Mouse (Mus musculus) forebrain, embryonic 14.5 days (tissue): ENCODE measurements around the gene Plxna4. TPM values are rescaled to one million over a fixed set of nuclear protein-coding genes. Genes with fewer than 3 reads are reported as not detected.

Experiments used
- ATAC-seq: fragments of 200-750 bp; cut with Nextera tagmentation; 2 replicates; pipeline ENCODE4 v1.8.0; 2017; ENCODE audit warnings: mild to moderate bottlenecking, moderate library complexity
- DNase-seq: peaks from one replicate; pipeline ENCODE4 v3.0.0-alpha.2; 2015; ENCODE audit warnings: low spot score
- H3K27ac ChIP-seq: fragments of 300-500 bp; sonication (generic); 2 replicates; pipeline ENCODE4 v1.5.1; 2014; ENCODE audit warnings: low read depth, mild to moderate bottlenecking, control low read depth, low read length, moderate library complexity
- H3K27me3 ChIP-seq: fragments of 300-500 bp; sonication (generic); replicated peaks from 2 replicates; pipeline ENCODE4 v1.6.1; 2014; ENCODE audit warnings: low read length, control low read depth, mixed read lengths; ENCODE audit not compliant: control insufficient read depth, insufficient read depth
- H3K36me3 ChIP-seq: fragments of 300-500 bp; sonication (generic); 2 replicates; pipeline ENCODE4 v1.6.1; 2014; ENCODE audit warnings: low read length, control low read depth; ENCODE audit not compliant: control insufficient read depth, insufficient read depth
- H3K4me1 ChIP-seq: fragments of 300-500 bp; sonication (generic); 2 replicates; pipeline ENCODE4 v1.6.1; 2014; ENCODE audit warnings: antibody characterized with exemption, low read length, control low read depth; ENCODE audit not compliant: control insufficient read depth, insufficient read depth
- H3K4me2 ChIP-seq: fragments of 300-500 bp; sonication (generic); 2 replicates; pipeline ENCODE4 v1.6.1; 2014; ENCODE audit warnings: mild to moderate bottlenecking, control low read depth, low read length
- H3K4me3 ChIP-seq: fragments of 300-500 bp; sonication (generic); 2 replicates; pipeline ENCODE4 v1.5.1; 2014; ENCODE audit warnings: low read depth, low read length, control low read depth
- H3K9ac ChIP-seq: fragments of 300-500 bp; sonication (generic); 2 replicates; pipeline ENCODE4 v1.6.1; 2014; ENCODE audit warnings: mild to moderate bottlenecking, low read length, control low read depth, moderate library complexity
- H3K9me3 ChIP-seq: fragments of 300-500 bp; sonication (generic); replicated peaks from 2 replicates; pipeline ENCODE4 v1.6.1; 2016; ENCODE audit warnings: low read length, control low read depth, mixed read lengths; ENCODE audit not compliant: control insufficient read depth
- whole genome bisulfite sequencing: fragments of 180-500 bp; shearing (Covaris S2); extraction: QIAGEN DNeasy Blood & Tissue Kit; methylation state at CpG from one replicate; pipeline ENCODE4 v1.1.7; 2014; 5-methylcytosine and 5-hydroxymethylcytosine counted together
- polyA plus RNA-seq: library from polyadenylated mRNA; unstranded; fragments of >200 nt; fragmentation: Nextera tagmentation; extraction: Ambion mirVana; gene quantifications from 2 replicates; pipeline ENCODE4 v1.2.1, GENCODE M21; 2014

The Plxna4 gene
- polyA plus RNA-seq, 1 experiment from 2014 or later: 19.9 TPM

DNA sequence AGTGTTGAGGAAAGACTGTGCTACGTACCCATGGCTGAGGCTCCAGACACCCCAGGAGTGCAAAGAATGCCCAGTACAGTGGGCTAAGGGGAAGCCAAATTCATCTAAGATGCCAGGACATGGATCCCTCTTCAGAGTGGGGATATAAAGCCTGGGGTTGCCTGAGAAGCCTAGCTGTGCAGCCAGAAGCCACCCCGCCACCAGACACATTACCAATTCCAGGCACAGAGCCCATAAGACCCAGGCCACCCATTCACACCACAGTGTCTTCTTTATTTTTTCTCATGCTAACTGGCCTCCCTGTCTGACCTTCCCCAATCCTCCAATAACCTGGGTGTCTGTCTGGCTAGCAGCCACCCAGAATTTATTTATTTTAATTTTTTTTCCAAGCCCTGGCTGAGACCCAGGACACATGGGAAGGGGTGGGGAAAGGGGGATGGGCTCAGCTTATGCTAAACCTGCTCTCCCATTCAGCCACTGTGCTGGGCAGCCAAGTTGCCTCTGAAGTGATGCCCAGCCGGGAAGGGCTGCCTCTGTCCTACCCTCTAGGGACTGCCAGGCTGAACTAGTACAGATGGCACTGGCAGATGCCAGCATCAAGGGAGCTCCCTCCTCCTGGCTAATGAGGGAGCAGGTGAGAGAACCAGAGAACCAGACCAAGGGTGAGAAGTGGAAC, 185.3 kb downstream of the Plxna4 start:
- H3K27ac ChIP-seq: peak overlapping the region; percentile 16; the same call in 1 of the 2 replicates
- H3K4me1 ChIP-seq: peaks cover 17% of the 10 kb centered on the region
- H3K27me3 ChIP-seq: no peaks in the 10 kb centered on the region
- no peak overlapping the region for H3K4me3 ChIP-seq
- H3K36me3 ChIP-seq: no peaks in the 10 kb centered on the region
- 47% methylated on average over 3 of the region's 3 CpGs for WGBS
- no peak overlapping the region for H3K4me2 ChIP-seq
- H3K9me3 ChIP-seq: no peaks in the 10 kb centered on the region
- peak; percentile 92 for ATAC-seq
- DNase-seq: peak; percentile 86
- no peak overlapping the region for H3K9ac ChIP-seq

DNA sequence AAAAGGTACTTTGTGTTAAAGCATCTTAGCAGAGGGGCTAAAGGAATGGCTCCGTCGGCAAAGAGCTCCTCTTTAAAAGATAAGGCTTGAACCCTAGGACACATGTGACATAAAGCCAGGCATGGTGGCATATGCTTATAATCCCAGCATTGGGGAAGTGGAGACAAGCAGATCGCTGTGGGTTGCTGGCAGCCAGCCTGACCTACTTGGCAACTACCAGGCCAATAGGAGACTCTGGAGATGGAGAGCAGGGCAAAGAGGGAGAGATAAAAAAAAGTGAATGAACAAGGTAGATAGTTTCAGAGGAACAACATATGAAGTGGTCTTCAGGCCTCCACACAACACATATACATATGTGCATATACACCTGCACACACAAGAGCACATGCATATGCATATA, 189.7 kb downstream of the Plxna4 start:
- H3K27ac ChIP-seq: no peak overlapping the region
- no peak overlapping the region for H3K9ac ChIP-seq
- DNase-seq (no peak), ATAC-seq (no peak)
- H3K9me3 ChIP-seq: no peaks in the 10 kb centered on the region
- no peaks in the 10 kb centered on the region for H3K36me3 ChIP-seq
- H3K4me2 ChIP-seq: no peak overlapping the region
- no peak overlapping the region for H3K4me3 ChIP-seq
- H3K27me3 ChIP-seq: no peaks in the 10 kb centered on the region
- H3K4me1 ChIP-seq: peaks cover 22% of the 10 kb centered on the region
- WGBS: 73% methylated on average over 3 of the region's 3 CpGs

DNA sequence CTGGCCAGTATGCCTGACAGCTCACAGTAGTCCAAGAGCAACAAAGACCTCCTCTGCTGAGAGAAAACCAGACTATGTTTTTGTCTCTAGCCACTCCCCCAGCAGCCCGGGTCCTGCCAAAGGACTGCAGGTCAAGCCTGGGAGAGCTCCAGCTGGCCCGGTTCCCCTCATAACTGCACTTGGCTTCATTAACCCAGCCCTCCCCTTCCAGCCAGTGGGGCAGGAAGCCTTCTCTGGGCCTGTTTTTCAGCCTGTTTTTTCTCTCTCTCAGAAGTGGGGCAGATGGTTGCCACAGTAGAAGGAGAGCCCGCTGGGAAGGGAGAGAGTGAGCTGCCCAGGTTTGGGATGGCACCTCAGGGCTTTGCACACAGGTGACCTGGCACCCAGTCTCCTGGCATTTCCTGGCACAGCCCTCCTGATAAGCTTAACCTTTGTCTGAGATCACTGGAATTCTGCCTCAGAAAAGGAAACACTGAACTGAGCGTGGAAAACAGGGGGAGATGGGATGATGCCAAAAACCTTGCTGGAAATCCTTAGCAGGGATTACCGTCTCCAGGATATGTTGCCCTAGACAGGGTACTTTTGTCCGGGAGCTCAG, 190.8 kb downstream of the Plxna4 start:
- Histone ChIP-seq H3K27me3 (no peaks in the 10 kb centered on the region), H3K36me3 (no peaks in the 10 kb centered on the region), H3K4me3 (no peak overlapping the region), H3K9ac (0 out of 2 replicates have a peak overlapping the region, but pooled peaks have one; percentile 17), H3K27ac (peak overlapping the region; percentile 72), H3K4me2 (no peak overlapping the region), H3K4me1 (peaks cover 16% of the 10 kb centered on the region), H3K9me3 (no peaks in the 10 kb centered on the region)
- DNase-seq: peak; percentile 76
- 35% methylated on average over 6 of the region's 6 CpGs for WGBS
- ATAC-seq: peak; percentile 73

DNA sequence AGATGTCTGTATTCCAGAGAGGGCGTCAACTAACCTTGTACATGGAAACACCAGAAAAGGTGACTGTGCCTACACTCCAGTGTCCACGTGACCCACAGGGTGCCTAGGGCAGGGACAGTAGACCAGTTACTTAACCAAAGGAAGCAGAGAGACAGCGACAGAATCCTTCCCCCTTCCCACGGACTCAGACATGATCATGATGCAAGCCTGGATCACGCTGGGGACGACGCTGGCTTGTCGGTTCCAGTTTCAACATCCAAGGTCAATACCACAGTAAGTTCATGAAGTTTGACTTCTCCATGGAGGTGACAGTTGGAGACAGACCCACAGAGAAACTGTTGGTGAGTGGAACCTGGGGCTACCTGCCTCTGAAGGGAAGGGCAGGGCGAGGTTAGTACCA, 192.6 kb downstream of the Plxna4 start:
- H3K36me3 ChIP-seq: no peaks in the 10 kb centered on the region
- no peak overlapping the region for H3K27ac ChIP-seq
- ATAC-seq (no peak), DNase-seq (no peak)
- no peak overlapping the region for H3K4me2 ChIP-seq
- H3K9me3 ChIP-seq: no peaks in the 10 kb centered on the region
- H3K4me3 ChIP-seq: no peak overlapping the region
- H3K27me3 ChIP-seq: no peaks in the 10 kb centered on the region
- no peak overlapping the region for H3K9ac ChIP-seq
- H3K4me1 ChIP-seq: peaks cover 16% of the 10 kb centered on the region
- 93% methylated on average over 9 of the region's 9 CpGs for WGBS

DNA sequence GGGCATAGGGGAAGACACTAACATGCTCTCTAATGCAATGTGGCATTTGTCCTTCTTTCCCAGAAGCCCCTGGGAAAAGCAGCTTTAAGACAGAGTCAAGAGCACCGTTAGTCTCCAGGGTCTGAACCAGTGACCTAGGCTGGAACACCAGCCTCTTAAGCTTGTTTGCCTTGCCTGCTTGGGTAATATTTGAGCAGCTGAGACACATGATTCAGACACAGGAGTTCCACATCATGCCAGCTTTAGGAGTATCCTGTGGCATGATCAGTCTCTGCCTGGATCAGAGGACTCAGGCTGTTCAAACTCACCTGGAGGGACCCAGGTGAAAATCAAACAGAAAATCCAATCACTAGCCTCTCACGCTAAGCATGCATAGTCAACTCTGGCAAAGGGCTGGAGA, 195.7 kb downstream of the Plxna4 start:
- ATAC-seq: no peak
- WGBS: 81% methylated on average over 2 of the region's 2 CpGs

DNA sequence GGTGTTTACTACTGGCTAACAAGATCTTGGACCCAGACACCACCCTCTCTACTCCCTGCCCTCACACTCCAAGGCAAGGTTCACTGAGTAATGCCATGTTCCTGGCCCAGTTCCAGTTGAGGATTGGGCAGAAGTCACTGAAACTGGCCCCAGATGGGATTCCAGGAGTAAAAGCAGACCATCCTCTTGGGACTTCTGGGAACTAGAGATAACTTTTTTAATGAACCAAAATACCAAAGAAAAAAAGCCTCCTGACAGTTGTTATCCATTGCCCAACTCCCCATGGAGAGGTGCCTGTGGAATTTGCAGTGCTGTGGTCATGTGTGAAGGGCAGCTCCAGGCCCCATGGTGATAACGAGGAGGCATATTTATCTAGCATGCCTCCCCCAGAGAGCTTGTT, 199.7 kb downstream of the Plxna4 start:
- no peak overlapping the region for H3K9ac ChIP-seq
- no peaks in the 10 kb centered on the region for H3K36me3 ChIP-seq
- 50% methylated on average over 1 of the region's 1 CpGs for WGBS
- no peak overlapping the region for H3K4me2 ChIP-seq
- peaks cover 4% of the 10 kb centered on the region; the same call in 1 of the 2 replicates for H3K4me1 ChIP-seq
- DNase-seq: no peak
- no peaks in the 10 kb centered on the region for H3K9me3 ChIP-seq
- no peak for ATAC-seq
- H3K4me3 ChIP-seq: no peak overlapping the region
- H3K27ac ChIP-seq: no peak overlapping the region
- no peaks in the 10 kb centered on the region for H3K27me3 ChIP-seq

More for the DNA sequence above, 195.7 kb downstream of the Plxna4 start:
- Histone ChIP-seq H3K4me2 (no peak overlapping the region), H3K9me3 (no peaks in the 10 kb centered on the region), H3K4me1 (peaks cover 13% of the 10 kb centered on the region), H3K9ac (no peak overlapping the region), H3K36me3 (no peaks in the 10 kb centered on the region), H3K4me3 (no peak overlapping the region), H3K27me3 (no peaks in the 10 kb centered on the region), H3K27ac (no peak overlapping the region)
- DNase-seq: no peak

DNA sequence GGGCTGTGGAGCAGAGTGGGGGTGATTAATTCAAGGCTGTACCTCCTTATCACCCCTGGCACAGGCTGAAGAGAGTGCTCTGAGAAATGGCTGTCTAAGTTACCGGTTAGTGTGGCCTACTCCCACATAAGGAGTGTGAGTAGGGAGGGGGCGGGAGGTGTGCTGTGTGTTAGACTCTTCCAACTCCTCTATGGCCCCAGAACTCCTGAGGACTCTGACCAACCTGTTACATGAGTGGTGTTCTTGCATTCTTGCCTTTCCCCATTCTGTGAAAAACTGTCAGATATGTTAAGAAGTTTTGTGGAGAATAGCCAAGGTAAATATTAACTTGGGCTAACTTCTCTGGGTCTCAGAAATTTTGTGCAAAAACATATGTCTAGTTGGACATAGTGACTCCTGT, 201.1 kb downstream of the Plxna4 start:
- Histone ChIP-seq H3K36me3 (no peaks in the 10 kb centered on the region), H3K27me3 (no peaks in the 10 kb centered on the region), H3K4me3 (no peak overlapping the region), H3K9ac (no peak overlapping the region), H3K4me2 (no peak overlapping the region), H3K4me1 (no peaks in the 10 kb centered on the region), H3K27ac (no peak overlapping the region), H3K9me3 (no peaks in the 10 kb centered on the region)
- ATAC-seq (no peak), DNase-seq (no peak)
- WGBS: 78% methylated on average over 2 of the region's 2 CpGs

DNA sequence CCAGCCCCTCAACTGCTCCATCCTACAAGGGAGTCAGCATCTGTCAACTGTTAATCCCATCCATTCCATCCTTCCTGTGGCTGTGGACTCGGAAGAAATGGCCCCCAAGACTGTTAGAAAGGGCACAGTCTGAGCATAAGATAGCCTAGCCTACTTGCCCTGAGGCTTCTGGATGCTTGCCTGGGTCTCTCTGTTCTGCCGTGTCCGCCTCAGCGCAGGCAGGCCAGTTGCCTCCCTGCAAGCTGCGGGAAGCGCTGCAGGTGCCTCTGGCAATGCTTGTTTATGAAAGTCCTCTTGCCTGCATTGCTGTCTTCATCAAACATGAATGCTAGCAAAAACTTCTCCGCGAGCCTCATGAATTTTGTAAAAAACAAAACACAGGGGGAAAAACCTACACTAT, 203.1 kb downstream of the Plxna4 start:
- Histone ChIP-seq H3K9ac (no peak overlapping the region), H3K9me3 (no peaks in the 10 kb centered on the region), H3K27ac (no peak overlapping the region), H3K27me3 (no peaks in the 10 kb centered on the region), H3K4me2 (no peak overlapping the region), H3K4me3 (no peak overlapping the region), H3K4me1 (no peaks in the 10 kb centered on the region), H3K36me3 (no peaks in the 10 kb centered on the region)
- no peak for DNase-seq
- no peak for ATAC-seq
- 63% methylated on average over 8 of the region's 8 CpGs for WGBS

DNA sequence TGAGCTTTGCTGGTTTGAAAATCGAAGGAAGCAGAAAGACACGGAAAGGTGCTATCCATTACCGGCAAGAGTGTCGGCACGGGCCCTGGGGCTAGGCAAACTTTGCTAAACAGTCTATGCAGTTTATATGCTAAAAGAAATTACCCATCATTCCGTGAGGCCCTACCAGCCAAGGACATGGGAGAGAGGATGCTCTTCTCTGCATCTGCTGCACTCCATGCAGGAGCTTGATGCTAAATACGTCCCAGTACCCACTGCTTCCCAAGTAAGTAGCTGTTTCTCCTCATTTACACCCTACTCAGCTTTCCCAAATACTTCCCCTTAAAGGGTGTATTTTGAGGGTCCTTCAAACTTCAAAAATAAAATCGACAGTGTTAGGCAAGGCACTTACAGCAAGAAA, 203.6 kb downstream of the Plxna4 start:
- Histone ChIP-seq H3K27ac (no peak overlapping the region), H3K9ac (no peak overlapping the region), H3K36me3 (no peaks in the 10 kb centered on the region), H3K4me3 (no peak overlapping the region), H3K4me1 (no peaks in the 10 kb centered on the region), H3K4me2 (no peak overlapping the region), H3K27me3 (no peaks in the 10 kb centered on the region), H3K9me3 (no peaks in the 10 kb centered on the region)
- no peak for ATAC-seq
- WGBS: 81% methylated on average over 8 of the region's 8 CpGs
- DNase-seq: no peak
